Mouse (Mus musculus): ENCODE measurements around the gene Flot1.

The Flot1 gene

DNA sequence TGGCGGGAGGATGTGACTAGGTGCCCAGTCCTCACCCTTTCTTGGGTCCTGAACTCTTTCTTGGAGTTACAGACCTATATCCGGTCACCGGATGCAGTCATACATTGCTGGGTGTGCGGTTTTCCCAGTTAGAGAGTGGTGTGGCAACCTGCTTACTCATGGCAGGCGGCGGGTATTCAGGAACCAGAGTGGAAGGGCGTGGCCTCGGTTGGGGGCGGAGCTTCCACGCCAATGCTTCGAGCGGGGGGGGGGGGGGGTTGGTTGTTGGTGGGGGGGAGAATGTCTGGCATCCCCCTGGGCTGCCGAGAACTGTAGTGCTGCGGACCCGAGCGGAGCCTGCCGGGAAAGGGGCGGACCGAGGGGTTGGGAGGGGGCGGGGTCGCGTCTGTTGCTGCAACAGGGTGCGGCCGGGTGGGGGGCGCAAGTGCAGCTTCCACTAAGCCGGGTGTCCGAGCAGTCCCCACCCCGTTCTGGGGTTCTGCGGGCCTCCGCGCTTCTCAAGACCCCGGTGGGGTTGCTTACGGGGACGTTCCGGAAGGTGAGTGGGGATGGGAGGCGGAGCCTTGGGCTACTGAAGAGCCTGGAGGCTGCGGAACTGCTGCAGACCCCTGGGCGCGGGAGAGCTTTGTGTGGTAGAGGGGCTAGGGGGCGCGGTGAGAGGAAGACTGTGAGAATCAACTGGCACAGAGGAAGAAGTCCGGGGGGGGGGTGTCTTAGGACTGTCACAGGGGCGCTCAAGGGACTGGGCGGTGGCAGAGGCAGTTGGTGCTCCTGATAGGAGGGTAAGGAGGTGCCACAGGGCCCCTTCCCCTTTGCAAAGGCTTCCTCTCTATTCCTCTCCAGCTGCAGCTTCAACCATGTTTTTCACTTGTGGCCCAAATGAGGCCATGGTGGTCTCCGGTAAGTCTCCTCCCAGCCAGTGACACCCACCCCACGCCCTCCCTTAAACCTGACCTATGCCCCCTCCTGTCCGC, at the start of gene Flot1:
Gene Flot1 (plus strand): TSS at position 267 of the 974 bp plus-strand sequence.
- DNase-seq, result peak; percentile 86

DNA sequence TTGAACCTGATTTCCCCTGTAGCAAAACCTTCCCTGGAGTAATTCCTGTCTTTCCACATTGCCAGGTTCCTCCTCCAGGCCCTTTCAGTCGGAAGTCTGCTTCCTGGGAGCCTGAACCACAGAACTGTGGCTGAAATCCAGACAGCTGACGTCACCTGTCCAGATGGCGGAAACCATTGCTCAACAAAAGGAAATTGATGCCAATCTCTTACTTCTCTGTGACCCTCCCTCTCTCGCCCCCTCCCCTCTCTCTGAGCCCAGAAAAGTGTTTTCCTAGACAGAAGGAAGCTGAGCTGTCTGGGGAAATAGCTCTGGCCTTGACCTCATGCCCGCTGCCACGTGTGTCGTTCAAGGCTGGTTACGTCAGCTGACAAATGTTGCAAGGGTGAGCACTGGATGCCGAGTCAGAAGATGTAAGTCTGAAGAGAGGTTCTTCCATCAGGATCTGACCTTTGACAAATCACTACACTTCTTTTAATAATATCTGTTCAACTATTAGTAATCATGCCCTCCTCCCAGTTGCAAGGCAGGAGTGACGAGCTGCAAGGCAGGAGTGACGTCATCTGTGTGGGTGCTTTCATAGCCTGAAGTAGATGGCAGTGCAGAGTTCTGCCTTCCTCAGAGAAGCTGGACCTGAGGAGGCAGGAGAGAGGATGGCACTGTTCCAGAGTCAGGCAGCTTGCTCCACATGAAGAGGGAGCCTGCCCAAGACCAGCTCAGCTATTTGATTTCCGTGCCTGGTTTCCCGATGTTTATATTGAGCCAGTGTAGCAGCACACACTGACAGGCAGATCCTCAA, 46.0 kb upstream of the Flot1 start:
- peak; percentile 56 for DNase-seq

DNA sequence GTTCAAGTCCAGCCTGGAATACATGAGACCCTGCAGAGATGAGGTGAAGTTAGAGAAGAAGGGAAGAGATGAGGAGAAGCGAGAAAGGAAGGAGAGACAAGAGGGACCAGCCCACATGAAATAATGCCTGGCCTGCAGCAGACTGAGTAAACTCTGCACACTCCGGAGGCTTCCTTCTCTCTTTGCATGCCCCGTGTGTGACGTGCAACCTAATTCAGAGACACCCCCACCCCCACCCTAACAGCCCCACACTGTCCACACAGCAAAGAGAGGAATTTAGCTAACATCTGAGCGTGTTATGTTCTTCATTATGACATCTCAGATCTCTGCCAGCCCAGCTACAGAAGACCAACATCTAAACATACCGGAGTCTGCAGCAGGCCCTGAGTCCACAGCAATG, 44.1 kb upstream of the Flot1 start:
- no peak for DNase-seq

DNA sequence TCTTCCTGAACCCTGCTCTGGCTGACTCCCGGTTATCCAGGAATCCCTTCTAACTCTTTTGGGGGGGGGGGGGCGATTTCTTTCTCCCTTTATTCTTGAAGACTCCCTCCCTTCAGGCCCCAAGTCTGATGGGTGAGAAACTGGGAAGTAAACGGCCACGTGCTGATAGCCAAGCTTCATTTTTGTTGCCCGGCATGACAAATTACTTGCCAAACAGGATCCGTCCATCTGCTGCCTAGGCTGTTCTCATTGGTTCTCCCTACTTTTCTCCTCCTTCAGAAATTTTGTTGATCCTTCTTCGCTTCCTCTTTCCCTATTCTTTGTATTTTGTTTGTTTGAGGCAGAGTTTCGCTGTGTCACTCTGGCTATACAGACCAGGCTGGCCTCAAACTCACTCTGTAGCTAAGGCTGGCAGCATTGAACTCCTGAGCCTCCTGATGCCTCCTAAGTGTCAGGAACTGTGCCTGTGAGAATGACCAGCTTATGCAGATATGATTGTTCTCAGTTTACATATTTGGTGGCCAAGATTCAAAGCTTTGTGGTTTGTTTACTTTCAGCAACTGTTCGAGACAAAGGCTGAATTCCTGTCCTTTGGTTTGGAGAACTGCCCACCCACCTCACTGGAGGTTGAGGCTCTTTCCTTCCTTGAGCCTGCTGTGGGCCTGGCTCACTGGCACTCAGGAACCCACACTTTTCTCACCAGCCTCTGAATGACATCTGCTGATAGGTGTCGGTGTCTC, 43.4 kb upstream of the Flot1 start:
- no peak for DNase-seq

DNA sequence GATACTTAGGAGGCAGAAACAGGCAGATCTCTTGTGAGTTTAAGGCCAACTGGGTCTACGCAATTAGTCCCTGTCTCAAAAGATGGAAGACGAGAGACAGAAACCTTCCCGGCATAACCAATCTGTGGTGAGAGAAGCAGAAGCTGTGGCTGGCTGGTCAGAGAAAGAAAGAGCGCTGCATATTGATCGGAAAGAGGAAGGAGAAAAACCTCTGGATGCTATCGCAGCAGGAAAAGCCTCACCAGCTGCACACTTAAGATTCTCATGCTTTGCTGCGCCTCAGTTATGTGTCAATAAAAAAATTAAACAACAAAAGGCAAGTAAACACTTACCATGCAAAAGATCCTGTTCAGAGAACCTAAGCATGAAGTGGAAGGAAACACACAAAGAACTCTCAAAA, 42.7 kb upstream of the Flot1 start:
- DNase-seq, result no peak

DNA sequence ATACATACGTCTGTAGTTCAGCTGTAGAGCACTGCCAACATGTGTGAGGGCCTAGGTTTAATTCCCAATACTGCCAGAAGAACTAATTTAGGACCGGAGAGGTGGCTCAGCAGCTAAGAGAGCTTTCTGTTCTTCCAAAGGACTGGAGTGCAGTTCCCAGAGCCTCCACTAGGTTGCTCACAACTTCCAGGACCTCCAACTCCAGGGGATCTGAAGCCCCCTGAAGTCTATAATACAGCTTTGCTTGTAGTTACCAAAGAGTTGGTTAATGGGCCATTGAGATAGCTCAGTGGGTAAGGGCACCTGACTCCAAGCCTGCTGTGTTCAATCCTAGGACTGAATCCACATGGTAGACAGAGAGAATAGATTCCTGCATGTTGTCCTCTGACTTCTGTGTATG, 40.6 kb upstream of the Flot1 start:
- DNase-seq, result no peak

DNA sequence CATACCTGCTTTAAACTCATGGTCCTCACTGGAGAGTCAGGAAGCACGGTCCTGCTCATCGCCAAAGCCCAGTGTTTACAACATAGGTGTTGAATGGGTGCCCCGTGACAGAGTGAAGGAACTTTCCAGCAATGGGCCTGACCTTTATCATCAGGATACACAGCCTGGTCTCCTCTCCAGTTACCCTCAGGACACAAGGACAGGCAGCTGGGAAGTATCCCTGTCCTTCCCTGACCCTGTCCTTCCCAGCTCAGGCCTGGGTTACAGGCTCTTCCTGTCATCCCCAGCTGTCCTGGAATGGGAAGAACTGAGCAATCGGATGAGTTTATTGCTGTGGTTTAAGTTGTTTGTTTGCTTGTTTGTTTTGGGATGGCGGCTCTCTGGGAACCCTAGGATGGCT, 40.1 kb upstream of the Flot1 start:
- peak; percentile 24 for DNase-seq

DNA sequence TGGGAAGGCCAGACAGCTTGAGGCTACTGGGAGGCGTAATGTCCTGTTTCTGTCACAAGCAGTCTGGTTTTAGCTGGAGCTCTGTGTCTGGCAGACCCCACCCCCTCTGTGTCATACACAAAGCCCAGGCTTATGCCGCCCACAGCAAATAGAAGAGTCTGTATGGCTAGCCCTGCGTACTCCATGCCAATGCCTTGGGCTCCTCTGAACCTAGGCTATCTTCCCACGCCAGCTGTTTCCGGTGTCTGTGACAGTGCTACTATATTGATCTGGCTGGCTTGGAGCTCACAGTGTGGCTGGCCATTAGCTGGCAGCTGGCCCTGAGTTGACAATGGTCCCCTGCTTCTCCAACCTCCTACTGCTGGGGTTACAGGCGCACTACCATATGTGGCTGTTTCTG, 39.1 kb upstream of the Flot1 start:
- DNase-seq, result no peak

DNA sequence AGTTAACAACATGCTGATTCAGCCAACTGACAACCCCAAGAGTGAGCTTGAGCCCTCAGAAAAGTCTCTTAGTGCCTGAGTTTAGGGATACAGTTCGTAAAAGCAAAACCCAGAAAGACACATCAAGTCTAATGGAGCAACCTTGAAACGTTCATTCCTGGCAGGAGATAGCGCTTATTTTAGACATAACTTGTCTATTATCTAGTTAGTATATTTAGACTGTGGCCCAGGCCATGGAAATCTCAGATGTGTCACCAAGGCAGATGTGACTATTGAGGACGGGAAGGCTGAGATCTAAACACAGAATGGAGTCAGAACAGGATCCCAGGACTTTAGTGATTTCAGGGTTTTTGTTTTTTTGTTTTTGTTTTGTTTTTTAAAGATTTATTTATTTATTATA, 37.9 kb upstream of the Flot1 start:
- no peak for DNase-seq

DNA sequence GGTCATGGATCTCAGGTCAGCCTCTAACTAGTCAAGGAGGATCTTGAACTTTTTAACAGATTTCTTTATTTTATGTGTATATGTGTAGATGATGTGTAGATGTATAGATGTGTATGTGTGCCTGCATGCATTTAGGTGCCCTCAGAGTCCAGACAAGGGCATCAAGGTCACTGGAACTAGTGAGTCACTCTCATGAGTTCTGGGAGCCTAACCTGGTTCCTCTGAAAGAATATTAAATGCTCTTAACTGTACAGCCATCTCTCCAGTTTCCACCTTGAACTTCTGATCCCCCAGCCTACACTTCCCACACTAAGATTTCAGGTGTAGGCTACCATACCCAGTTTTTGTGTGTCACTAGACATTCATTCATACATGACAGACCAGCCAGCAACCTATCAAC, 35.5 kb upstream of the Flot1 start:
- DNase-seq, result no peak

DNA sequence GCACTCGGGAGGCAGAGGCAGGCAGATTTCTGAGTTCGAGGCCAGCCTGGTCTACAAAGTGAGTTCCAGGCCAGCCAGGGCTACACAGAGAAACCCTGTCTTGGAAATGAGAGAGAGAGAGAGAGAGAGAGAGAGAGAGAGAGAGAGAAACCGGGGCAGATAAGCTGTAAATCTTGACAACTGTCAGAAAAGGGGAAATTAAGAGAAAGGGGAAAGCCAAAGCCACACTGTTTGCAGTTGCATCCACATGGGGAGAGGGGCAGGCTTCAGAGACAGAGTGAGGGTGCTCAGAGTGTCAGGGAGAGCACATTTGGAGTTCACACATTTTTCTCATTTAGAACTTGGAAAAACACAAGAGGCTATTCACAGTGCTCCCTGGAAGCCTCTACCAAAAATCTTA, 35.0 kb upstream of the Flot1 start:
- no peak for DNase-seq

DNA sequence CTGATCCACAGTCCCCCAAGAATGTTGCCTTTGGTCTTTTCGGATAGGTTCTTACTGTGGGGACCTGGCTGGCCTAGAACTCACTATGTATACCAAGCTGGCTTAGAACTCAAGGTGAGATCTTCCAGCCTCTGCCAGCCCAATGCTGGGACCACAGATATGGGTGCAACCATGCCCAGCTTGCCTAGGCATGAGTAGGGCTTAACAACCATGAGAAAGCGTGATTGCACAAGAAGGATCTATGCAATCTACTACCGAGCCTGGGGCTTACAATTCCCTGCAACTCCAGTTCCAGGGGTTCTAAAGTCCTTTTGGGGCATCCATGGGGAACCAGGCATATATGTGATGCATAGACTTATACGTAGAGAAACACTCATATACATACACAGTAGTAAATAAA, 32.1 kb upstream of the Flot1 start:
- no peak for DNase-seq

DNA sequence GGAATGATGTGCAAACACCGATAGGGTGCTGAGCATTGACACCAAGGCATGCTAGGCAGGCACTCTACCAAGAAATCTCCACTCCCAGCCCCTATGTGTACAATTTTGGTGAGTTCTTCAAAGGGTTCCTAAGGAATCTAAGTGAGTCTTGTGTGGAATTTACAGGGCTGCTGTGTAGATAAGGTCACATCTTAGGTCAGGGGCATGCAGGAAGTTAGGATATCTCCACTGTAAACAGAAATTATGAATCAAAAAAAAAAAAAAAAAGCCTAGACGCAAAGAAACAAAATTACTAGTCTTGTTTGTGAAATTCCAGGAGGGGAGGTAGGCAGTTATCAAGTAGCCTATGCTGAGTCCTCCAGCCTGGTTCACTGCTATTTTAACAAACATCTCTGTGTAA, 30.2 kb upstream of the Flot1 start:
- no peak for DNase-seq

DNA sequence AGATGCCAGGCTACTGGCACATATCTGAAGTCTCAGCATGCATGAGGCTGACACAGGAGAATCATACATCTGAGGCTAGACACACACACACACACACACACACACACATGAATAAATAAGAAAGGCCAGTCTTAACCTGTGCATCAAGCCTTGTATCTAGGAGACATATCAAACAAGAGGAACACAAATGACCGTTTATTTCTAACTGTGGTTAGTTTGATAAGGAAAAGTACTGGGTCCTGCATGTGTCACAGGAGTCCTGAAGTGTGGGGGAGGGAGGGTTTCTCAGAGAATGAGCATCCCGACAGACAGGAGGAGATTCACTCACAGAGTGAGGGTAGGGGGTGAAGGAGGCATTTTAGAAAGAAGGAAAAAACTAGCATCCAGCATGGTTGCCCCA, 27.9 kb upstream of the Flot1 start:
- DNase-seq, result no peak

DNA sequence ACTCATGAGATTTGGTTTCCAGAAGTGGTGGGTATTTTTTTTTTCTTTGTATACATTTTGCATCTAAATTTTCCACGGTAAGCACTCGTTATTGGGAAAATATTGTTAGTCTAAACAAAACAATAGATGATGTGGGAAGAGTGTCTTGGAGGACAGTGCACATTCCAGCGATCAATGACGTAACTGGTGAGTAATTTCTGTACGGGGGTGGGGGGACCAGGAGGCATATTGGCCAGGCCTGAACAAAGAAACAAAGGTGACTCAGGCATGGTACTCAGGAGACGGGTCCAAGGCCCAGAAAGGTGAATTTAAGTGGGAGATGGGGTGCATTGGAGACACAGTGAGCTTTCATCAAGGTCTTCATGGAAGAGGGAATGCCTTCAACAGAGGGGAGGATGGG, 27.4 kb upstream of the Flot1 start:
- no peak for DNase-seq

DNA sequence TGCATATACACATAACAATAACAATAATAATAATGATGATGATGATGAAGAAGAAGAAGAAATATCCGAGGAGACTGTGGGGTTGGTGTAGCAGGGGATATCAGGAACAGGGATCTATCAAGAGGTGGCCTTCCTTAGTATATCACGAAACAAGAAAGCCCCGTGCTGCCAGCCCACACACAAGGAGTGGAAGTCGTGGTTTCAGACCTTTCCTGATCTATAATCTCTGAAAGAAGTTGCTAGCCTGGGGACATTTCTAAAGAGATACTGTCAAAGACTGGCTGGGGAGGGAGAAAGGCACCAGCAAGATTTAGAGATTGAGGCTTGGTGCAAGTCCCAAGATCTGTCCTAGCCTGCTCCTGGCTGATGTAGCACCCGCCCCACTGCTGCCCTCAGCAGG, 26.2 kb upstream of the Flot1 start:
- no peak for DNase-seq

DNA sequence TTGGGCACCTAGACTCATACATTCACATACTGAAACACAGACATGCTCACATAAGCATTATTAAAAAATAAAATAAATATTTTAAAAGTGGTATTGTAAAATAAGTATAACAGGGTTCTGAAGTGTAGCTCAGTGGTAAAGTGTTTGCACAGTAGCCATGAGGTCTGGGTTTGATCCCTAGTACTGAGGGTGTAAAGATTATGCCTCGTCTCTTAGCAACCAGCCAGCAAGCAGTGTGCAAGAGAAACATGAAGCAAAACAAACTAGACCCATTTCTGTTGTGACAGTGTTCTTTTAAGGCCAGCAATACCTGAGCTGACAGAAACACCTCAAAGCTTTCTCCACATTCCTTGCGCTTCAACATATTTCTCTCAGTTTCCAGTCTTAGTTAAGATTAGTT, 22.1 kb upstream of the Flot1 start:
- no peak for DNase-seq

DNA sequence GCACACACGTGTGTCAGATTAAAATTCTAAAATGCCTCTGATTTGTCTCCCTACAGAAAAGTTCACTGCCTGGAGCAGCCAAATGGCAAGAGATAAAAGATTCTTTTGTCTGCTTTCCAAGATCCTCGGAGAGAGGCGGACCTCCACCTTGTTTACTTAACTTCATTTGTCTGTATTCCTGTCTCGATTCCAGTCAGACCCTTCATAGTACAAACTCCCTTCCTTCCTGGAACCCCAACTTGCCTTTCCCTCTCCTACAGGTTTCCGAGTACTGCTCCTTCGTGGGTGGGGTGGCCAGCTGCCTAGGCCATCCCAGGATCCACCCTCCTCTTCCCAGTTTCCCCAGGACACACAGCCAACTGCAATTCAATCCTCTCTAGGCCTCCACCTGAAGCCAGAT, 20.0 kb upstream of the Flot1 start:
- peak; percentile 37 for DNase-seq

DNA sequence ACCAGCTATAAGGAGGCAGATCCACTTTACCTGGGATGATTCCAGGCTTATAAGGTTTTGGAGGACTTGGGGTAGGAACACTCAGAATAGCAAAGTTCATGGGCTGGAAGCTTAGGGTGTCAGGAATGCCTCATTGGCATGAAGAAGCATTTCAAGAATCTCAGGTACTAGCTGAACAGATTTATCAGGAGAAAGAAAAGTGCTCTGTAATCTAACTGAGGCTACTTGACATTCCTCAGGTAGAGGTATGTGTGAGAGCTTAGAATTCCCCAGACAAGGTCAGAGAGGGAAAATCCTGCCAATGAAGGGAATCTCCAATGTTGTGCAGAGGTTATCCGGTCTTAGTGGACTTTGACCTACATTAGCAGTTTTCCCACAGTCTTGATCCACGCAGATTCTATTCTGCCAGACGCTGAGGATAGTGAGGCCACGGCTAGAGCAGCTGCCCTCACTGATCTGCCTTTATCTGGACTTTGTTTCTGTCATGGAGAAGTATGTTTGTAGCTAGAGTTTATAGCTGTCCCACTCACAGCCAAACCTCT, 19.1 kb upstream of the Flot1 start:
- peak; percentile 31 for DNase-seq

DNA sequence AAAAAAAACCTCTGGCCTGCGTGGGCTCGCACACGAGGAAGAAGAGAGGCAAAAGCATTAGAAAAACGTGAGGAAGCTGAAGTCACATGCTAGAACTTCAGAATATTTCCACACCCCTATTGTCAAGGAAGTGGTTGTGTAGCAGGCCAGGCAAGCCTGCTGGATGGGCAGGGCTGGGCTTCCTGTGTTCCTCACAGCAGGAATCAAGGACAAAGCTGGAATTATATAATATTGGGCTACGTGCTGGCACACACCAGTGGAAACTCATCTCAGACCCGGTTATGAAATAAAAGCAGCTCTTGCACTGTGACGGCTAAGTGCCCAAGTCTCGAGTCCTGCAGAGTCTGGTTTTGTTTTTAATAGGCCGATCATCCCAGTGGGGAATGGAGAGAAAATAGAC, 15.0 kb upstream of the Flot1 start:
- peak; percentile 79 for DNase-seq

DNA sequence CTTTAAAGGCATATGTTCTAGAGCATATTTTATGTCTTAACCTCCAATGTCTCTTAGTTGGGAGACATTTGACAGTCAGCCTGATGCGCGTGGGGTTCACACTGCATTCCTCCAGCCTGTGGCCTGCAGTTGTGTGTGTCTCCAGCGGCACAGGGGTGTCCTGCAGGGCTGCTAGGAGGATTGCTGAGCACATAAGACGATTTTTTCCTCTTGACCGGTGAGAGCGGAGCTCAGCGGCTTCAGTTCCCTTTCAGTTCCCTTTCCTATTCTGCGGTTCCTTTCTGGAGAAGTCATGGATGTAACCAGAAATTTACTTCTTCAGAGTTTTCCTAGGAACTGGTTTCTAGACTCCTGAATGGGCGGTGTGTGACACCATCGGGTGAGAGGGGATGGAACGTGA, 13.6 kb upstream of the Flot1 start:
- DNase-seq, result no peak

DNA sequence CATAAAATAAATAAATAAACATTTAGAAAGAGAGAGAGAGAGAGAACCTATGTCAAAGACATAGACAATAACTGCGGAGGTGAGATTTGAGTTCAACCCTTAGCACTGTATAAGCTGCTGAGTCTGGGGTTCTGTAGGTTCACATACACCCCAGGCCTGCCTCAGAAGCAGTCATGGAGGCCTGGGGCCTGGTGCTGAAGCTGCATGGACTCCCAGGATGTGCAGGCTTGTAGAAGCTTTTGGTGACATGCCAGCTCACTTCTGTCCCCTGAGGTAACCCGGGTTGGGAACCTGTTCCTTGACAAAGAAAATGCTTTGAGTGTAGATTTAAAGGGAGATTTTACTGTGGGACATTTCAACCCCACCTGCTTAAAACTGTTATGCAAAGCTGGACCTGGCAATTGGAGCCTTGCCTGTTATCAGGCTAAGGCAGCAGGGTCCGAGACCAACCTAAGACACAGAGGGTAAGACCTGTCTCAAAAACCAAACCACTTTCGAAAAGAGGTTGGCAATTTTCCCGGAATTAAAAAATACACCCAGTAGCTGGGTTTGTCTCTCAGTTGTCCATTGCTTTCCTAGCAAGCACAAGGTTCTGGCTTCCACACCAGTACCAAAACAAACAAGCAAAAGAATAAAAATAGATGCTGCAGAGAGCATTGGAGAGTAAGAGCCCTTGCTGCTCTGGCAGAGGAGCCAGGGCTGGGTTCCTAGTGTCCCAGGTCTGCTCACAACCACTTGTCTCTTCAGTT, 12.0 kb upstream of the Flot1 start:
- DNase-seq, result no peak
